Mouse (Mus musculus) spleen, adult 2 months (tissue): ENCODE measurements around the gene Srgap3.

Experiments
- CTCF ChIP-seq: fragments of 200-500 bp; IDR thresholded peaks from 2 replicates; pipeline ENCODE4 v1.5.1; 2011; ENCODE audit warnings: mild to moderate bottlenecking, inconsistent platforms; ENCODE audit not compliant: insufficient read depth, insufficient read length, insufficient replicate concordance; ENCODE audit errors: extremely low read depth
- POLR2A ChIP-seq: fragments of 200-500 bp; IDR thresholded peaks from 2 replicates; pipeline ENCODE4 v1.6.1; 2011; ENCODE audit warnings: low read depth, low read length, inconsistent platforms

- TF ChIP-seq POLR2A, result no peak
- TF ChIP-seq CTCF, result no peak
Measured at GRCm38 (mm10) chr6:112725468-112725867, 221.6 kb downstream of the Srgap3 start.
